Mouse (Mus musculus) cerebellum, adult 2 months (tissue): Measurements from ENCODE around the gene Tlcd2.

Experiments used
- CTCF ChIP-seq: fragments of 200-500 bp; IDR thresholded peaks from 2 replicates; pipeline ENCODE4 v1.5.1; 2011; ENCODE audit warnings: low read depth, mild to moderate bottlenecking, control low read depth, low read length, moderate library complexity, borderline replicate concordance; ENCODE audit not compliant: insufficient read depth
- POLR2A ChIP-seq: fragments of 200-500 bp; IDR thresholded peaks from 2 replicates; pipeline ENCODE4 v1.6.1; 2011; ENCODE audit warnings: low read length, control low read depth, borderline replicate concordance; ENCODE audit not compliant: insufficient read depth

GRCm38 (mm10) chr11:75420037-75420436 lies 41.5 kb upstream of the Tlcd2 start:
- TF ChIP-seq CTCF: no peak
- TF ChIP-seq POLR2A: no peak
